Mouse (Mus musculus): ENCODE data around the gene Elmo2. TPM values are rescaled to one million over a fixed set of nuclear protein-coding genes. Genes with fewer than 3 reads are reported as not detected.

The Elmo2 gene
- total RNA-seq, 2 experiments from 2014 or later = 27.1 to 36.9 TPM

Other genes starting within 250 kb of the Elmo2 start
- not detected for gene 1700025C18Rik, start 235.7 kb downstream of the Elmo2 start, total RNA-seq (2021)
- gene Cdh22, start 91.6 kb downstream of the Elmo2 start, total RNA-seq (2021) = under 1 TPM; 0.26 to 0.42 TPM
- gene Slc35c2, start 38.6 kb downstream of the Elmo2 start, total RNA-seq (2021) = 10 to 100 TPM; 20.8 to 23.4 TPM
- gene Zfp663, start 42.2 kb upstream of the Elmo2 start, total RNA-seq (2021) = under 1 TPM in 1 of 2 experiments, not detected in 1; 0.29 TPM
- 1 to 10 TPM; 5.3 to 6.0 TPM for gene Zfp334, start 61.8 kb upstream of the Elmo2 start, total RNA-seq (2021)
- gene Ocstamp, start 73.9 kb upstream of the Elmo2 start, total RNA-seq (2021) = under 1 TPM in 1 of 2 experiments, not detected in 1; 0.10 TPM
- gene Slc13a3, start 146.8 kb upstream of the Elmo2 start, total RNA-seq (2021) = 1 to 10 TPM in 1 of 2 experiments, under 1 TPM in 1; 0.44 to 1.2 TPM
- gene Trp53rka, start 166.8 kb upstream of the Elmo2 start, total RNA-seq (2021) = 10 to 100 TPM; 11.9 to 13.5 TPM
- 1 to 10 TPM; 5.3 to 5.4 TPM for gene Slc2a10, start 177.3 kb upstream of the Elmo2 start, total RNA-seq (2021)

Measured in gastrocnemius, postnatal 4 days (tissue).